Mouse (Mus musculus) kidney, adult 2 months (tissue): Measurements from ENCODE around the gene Pgm1. TPM values are rescaled to one million over a fixed set of nuclear protein-coding genes. Genes with fewer than 3 reads are reported as not detected.

Experiments used
- DNase-seq: peaks from one replicate; pipeline ENCODE4 v3.0.0; 2021
- H3K27ac ChIP-seq: fragments of 200-500 bp; 2 replicates; pipeline ENCODE4 v1.5.1; 2012; ENCODE audit warnings: low read depth, low read length, control low read depth, inconsistent platforms; ENCODE audit not compliant: insufficient read depth
- H3K27me3 ChIP-seq: fragments of 200-500 bp; replicated peaks from 2 replicates; pipeline ENCODE4 v1.6.1; 2012; ENCODE audit warnings: mild to moderate bottlenecking, moderate library complexity, low read length, inconsistent platforms; ENCODE audit not compliant: control insufficient read depth, insufficient read depth
- H3K36me3 ChIP-seq: fragments of 200-500 bp; 2 replicates; pipeline ENCODE4 v1.6.1; 2012; ENCODE audit warnings: mild to moderate bottlenecking, moderate library complexity, low read length, inconsistent platforms; ENCODE audit not compliant: control insufficient read depth, insufficient read depth
- H3K4me1 ChIP-seq: fragments of 200-500 bp; 2 replicates; pipeline ENCODE4 v1.6.1; 2011; ENCODE audit warnings: low read length; ENCODE audit not compliant: control insufficient read depth, insufficient read depth
- H3K4me3 ChIP-seq: fragments of 200-500 bp; 2 replicates; pipeline ENCODE4 v1.5.1; 2011; ENCODE audit warnings: mild to moderate bottlenecking, low read depth, low read length, control low read depth; ENCODE audit not compliant: insufficient read depth
- CTCF ChIP-seq: fragments of 200-500 bp; conservative IDR thresholded peaks from 2 replicates; pipeline ENCODE4 v1.5.1; 2011; ENCODE audit warnings: low read depth, mild to moderate bottlenecking, control low read depth, low read length, moderate library complexity, mixed read lengths; ENCODE audit not compliant: insufficient read depth, insufficient read length
- POLR2A ChIP-seq: fragments of 200-500 bp; IDR thresholded peaks from one replicate; pipeline ENCODE4 v1.6.1; 2011; ENCODE audit warnings: low read depth, low read length, control low read depth
- WGBS: fragments of 180-500 bp; shearing (Covaris S2); methylation state at CpG from one replicate; pipeline ENCODE4 v1.1.7; 2018; 5-methylcytosine and 5-hydroxymethylcytosine counted together
- polyA plus RNA-seq: library from polyadenylated mRNA; depleted of rRNA; stranded (reverse); fragments of >200 nt; gene quantifications from 2 replicates; pipeline ENCODE4 v1.2.3, GENCODE M21; 2012; rRNA removed

Pgm1 gene
- 82.9 and 84.2 TPM in 2 replicates for polyA plus RNA-seq

GRCm38 (mm10) chr4:99929149-99929612, at the start of gene Pgm1:
Gene Pgm1 (plus strand): TSS chr4:99929414.
- TF ChIP-seq CTCF (no peak), POLR2A (no peak)
- 3% methylated on average over 23 of the region's 23 CpGs for WGBS
- DNase-seq = peak; percentile 96

GRCm38 (mm10) chr4:99881882-99882281, 47.3 kb upstream of the Pgm1 start:
- Histone ChIP-seq H3K27me3 (no peaks in the 10 kb centered on the region), H3K4me3 (no peak overlapping the region), H3K36me3 (no peaks in the 10 kb centered on the region), H3K4me1 (no peaks in the 10 kb centered on the region), H3K27ac (no peak overlapping the region)
- DNase-seq = peak; percentile 16
- TF ChIP-seq POLR2A (no peak), CTCF (no peak)

More at GRCm38 (mm10) chr4:99929149-99929612, at the start of gene Pgm1:
- Histone ChIP-seq H3K36me3 (no peaks in the 10 kb centered on the region), H3K27me3 (no peaks in the 10 kb centered on the region), H3K4me3 (peak within 1 kb of the TSS; percentile 89), H3K4me1 (peaks cover 8% of the 10 kb centered on the region; the same call in 1 of the 2 replicates), H3K27ac (peak within 1 kb of the TSS; percentile 93)

- Histone ChIP-seq H3K27ac (no peak overlapping the region), H3K4me1 (no peaks in the 10 kb centered on the region), H3K4me3 (no peak overlapping the region), H3K27me3 (no peaks in the 10 kb centered on the region), H3K36me3 (no peaks in the 10 kb centered on the region)
- DNase-seq = no peak
- TF ChIP-seq CTCF (no peak), POLR2A (no peak)
These were observed 46.8 kb upstream of the Pgm1 start for GRCm38 (mm10) chr4:99882405-99882804.

- Histone ChIP-seq H3K27me3 (no peaks in the 10 kb centered on the region), H3K4me3 (no peak overlapping the region), H3K4me1 (no peaks in the 10 kb centered on the region), H3K27ac (no peak overlapping the region), H3K36me3 (no peaks in the 10 kb centered on the region; the same call in 1 of the 2 replicates)
- 71% methylated on average over 4 of the region's 4 CpGs for WGBS
- peak; percentile 17 for DNase-seq
- TF ChIP-seq POLR2A (no peak), CTCF (no peak)
These were observed 15.2 kb upstream of the Pgm1 start for GRCm38 (mm10) chr4:99913894-99914451.

GRCm38 (mm10) chr4:99926380-99926779, 2.8 kb upstream of the Pgm1 start:
- TF ChIP-seq POLR2A (no peak), CTCF (no peak)
- no peaks in the 10 kb centered on the region for H3K27me3 ChIP-seq
- no peak for DNase-seq
- peaks cover 8% of the 10 kb centered on the region; the same call in 1 of the 2 replicates for H3K4me1 ChIP-seq
- H3K4me3 ChIP-seq = no peak overlapping the region
- 76% methylated on average over 4 of the region's 4 CpGs for WGBS
- H3K27ac ChIP-seq = no peak overlapping the region
- H3K36me3 ChIP-seq = no peaks in the 10 kb centered on the region

GRCm38 (mm10) chr4:99928521-99928920, 693 bp upstream of the Pgm1 start:
- no peak overlapping the region for H3K4me3 ChIP-seq
- no peaks in the 10 kb centered on the region for H3K36me3 ChIP-seq
- TF ChIP-seq CTCF (no peak), POLR2A (no peak)
- H3K27me3 ChIP-seq = no peaks in the 10 kb centered on the region
- DNase-seq = no peak
- no peak overlapping the region for H3K27ac ChIP-seq
- peaks cover 8% of the 10 kb centered on the region; the same call in 1 of the 2 replicates for H3K4me1 ChIP-seq
- WGBS = 64% methylated on average over 6 of the region's 6 CpGs

GRCm38 (mm10) chr4:99929613-99930517, 651 bp downstream of the Pgm1 start, which contains the start of gene Itgb3bp:
Gene Itgb3bp (minus strand): TSS chr4:99929813.
- WGBS = under 1% methylated on average over 57 of the region's 57 CpGs
- TF ChIP-seq CTCF (no peak), POLR2A (peak; percentile 23)

More at GRCm38 (mm10) chr4:99929613-99930517, 651 bp downstream of the Pgm1 start, which contains the start of gene Itgb3bp:
- H3K27me3 ChIP-seq = no peaks in the 10 kb centered on the region
- peak within 1 kb of the TSS; percentile 93 for H3K27ac ChIP-seq
- no peaks in the 10 kb centered on the region for H3K36me3 ChIP-seq
- peak within 1 kb of the TSS; percentile 89 for H3K4me3 ChIP-seq
- peak; percentile 93 for DNase-seq
- H3K4me1 ChIP-seq = peaks cover 8% of the 10 kb centered on the region; the same call in 1 of the 2 replicates
